Mouse (Mus musculus) layer of hippocampus, adult 2 months (tissue): ENCODE data around the gene Gm3239. TPM values are rescaled to one million over a fixed set of nuclear protein-coding genes. Genes with fewer than 3 reads are reported as not detected.
A peak's percentile ranks its signal among the peaks of the same experiment; 100 is the strongest.
"Not testable (repeated sequence)": the region's sequence is repeated elsewhere in the genome, so short reads cannot be mapped to it uniquely, and the experiment has no call there.

Source experiments
- DNase-seq, 2 experiments: peaks; one replicate each; pipeline ENCODE4 v3.0.0; 2022; ENCODE audit warnings: low spot score in 2 of 2
- H3K27ac ChIP-seq: fragments of 200-600 bp; 2 replicates; pipeline ENCODE4 v1.8.1; 2022
- H3K4me3 ChIP-seq: fragments of 200-600 bp; 2 replicates; pipeline ENCODE4 v1.8.1; 2022; ENCODE audit warnings: mild to moderate bottlenecking
- CTCF ChIP-seq: fragments of 200-600 bp; conservative IDR thresholded peaks from 2 replicates; pipeline ENCODE4 v1.8.1; 2022; ENCODE audit warnings: antibody characterized with exemption, mild to moderate bottlenecking, moderate library complexity
- long read RNA-seq, 2 experiments: library from polyadenylated mRNA; stranded (forward); transcript quantifications; one replicate each; pipeline ENCODE4 v2.0.0; 2021; ENCODE audit warnings: borderline mapping rate in 2 of 2
- total RNA-seq, 2 experiments: library from RNA; stranded (reverse); gene quantifications; 2 replicates each; pipeline ENCODE4 v1.2.3; 2021

Gm3239 gene
- total RNA-seq = under 1 TPM in 1 of 2 experiments, not detected in 1; 0.37 TPM
- long read RNA-seq, experiment 1 = 0 reads
- long read RNA-seq, experiment 2 = 0 reads

GRCm38 (mm10) chr14:4663892-4664291, at the start of gene Gm3239:
TSS of gene Gm3239 (plus strand) at chr14:4664192.
- H3K27ac ChIP-seq, H3K4me3 ChIP-seq, DNase-seq: not testable (repeated sequence)

GRCm38 (mm10) chr14:4632052-4632451, 31.9 kb upstream of the Gm3239 start, which contains the start of gene Gm8159:
TSS of gene Gm8159 (plus strand) at chr14:4632352.
- not testable (repeated sequence) for DNase-seq, H3K4me3 ChIP-seq

GRCm38 (mm10) chr14:4649309-4649708, 14.7 kb upstream of the Gm3239 start:
- peak; percentile 0 to 9 for DNase-seq
- not testable (repeated sequence) for H3K4me3 ChIP-seq, H3K27ac ChIP-seq

More at GRCm38 (mm10) chr14:4632052-4632451, 31.9 kb upstream of the Gm3239 start, which contains the start of gene Gm8159:
- not testable (repeated sequence) for H3K27ac ChIP-seq

GRCm38 (mm10) chr14:4650324-4650723, 13.7 kb upstream of the Gm3239 start:
- H3K4me3 ChIP-seq, H3K27ac ChIP-seq: not testable (repeated sequence)
- peak in 1 of 2 experiments; percentile 42 for DNase-seq
- TF ChIP-seq CTCF = peak; percentile 50

GRCm38 (mm10) chr14:4708938-4709337, 44.9 kb downstream of the Gm3239 start, which contains the start of gene Gm7876:
TSS of gene Gm7876 (plus strand) at chr14:4709238.
- not testable (repeated sequence) for DNase-seq, H3K4me3 ChIP-seq, H3K27ac ChIP-seq

Other genes starting within 250 kb of the Gm3239 start
- gene Gm3164, start 248.7 kb upstream of the Gm3239 start, total RNA-seq = 1 to 10 TPM in 1 of 2 experiments, under 1 TPM in 1; 0.91 to 1.5 TPM
- 1 to 10 TPM in 1 of 2 experiments, not detected in 1; 1.4 TPM for gene Gm3173, start 233.2 kb upstream of the Gm3239 start, total RNA-seq
- not detected for gene Gm3182, start 182.4 kb upstream of the Gm3239 start, total RNA-seq
- gene Gm3047, start 108.8 kb upstream of the Gm3239 start, total RNA-seq = not detected
- under 1 TPM; 0.37 to 0.87 TPM for gene Gm8159, start 31.8 kb upstream of the Gm3239 start, total RNA-seq
- not detected for gene Gm7876, start 45.0 kb downstream of the Gm3239 start, total RNA-seq
- under 1 TPM in 1 of 2 experiments, not detected in 1; 0.51 TPM for gene Gm3252, start 62.6 kb downstream of the Gm3239 start, total RNA-seq
- gene Gm9602, start 112.1 kb downstream of the Gm3239 start, total RNA-seq = not detected
- gene Gm3269, start 173.9 kb downstream of the Gm3239 start, total RNA-seq = not detected
- gene Gm3264, start 191.4 kb downstream of the Gm3239 start, total RNA-seq = 10 to 100 TPM in 1 of 2 experiments, 1 to 10 TPM in 1; 8.4 to 13.3 TPM
- gene Gm3278, start 228.2 kb downstream of the Gm3239 start, total RNA-seq = not detected